Mouse (Mus musculus): ENCODE results near the gene Olfr424. TPM values are rescaled to one million over a fixed set of nuclear protein-coding genes. Genes with fewer than 3 reads are reported as not detected.

The Olfr424 gene
- not detected for total RNA-seq (2023)

DNA sequence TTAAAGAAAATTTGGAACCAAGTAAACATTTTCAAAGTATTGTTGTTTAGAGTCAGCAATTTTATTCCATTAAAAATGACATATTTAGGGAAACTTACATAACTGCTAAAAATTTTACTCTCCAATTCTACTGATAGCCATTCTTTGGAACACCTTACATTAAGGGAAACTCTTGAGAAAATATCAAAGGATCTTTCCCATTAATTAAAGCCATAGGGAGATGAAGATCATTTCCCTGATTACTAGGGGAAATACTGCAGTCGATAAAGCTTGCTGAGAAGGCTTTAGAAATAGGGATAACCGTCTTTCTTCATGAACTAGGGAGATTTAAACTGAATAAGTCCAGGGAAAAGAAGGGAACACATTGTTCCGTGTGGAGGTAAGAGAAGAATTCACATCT is at the start of gene Olfr424:
Olfr424 (plus strand) TSS at position 301 of the 400 bp plus-strand sequence.

DNA sequence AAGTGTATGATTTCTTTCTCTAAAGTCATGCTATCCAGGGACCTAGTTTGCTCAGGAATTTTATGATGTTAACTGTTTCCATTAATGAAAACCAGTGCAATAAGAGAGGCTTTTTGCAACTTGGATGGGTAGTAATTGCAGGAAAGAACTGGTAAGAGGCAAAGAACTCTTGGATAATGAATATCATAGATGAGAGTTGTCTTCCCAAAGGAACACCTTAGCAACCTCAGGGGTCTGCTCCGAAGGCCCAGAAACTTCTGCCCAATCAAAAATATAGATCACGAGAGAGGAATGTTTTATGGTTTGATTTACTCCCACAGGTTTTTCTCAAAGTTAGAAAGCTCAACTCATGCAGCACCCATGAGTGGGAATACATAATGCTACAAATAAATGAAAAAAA is 47.3 kb upstream of the Olfr424 start, which contains the start of gene Olfr429:
Olfr429 (plus strand) TSS at position 301 of the 400 bp plus-strand sequence.

DNA sequence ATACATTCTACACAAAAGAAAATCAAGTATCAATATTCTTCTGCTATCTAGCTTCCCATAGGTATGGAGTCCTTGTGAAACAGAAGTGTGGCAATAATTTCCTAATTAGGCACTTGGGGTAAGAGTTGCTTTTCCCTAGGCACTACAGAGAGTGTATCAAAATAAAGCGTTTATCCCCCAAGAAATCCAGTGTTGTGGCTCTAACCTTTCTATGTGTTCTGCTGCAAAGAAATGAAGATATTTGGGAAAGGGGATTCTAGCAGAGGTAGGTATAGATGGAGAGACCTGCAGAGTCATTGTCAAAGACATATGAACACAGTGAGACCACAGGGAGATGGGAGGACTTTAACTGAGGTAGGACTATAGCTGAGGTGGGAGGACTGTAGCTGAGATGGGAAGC is 34.7 kb upstream of the Olfr424 start, which contains the start of gene Olfr427:
Olfr427 (plus strand) TSS at position 301 of the 400 bp plus-strand sequence.

DNA sequence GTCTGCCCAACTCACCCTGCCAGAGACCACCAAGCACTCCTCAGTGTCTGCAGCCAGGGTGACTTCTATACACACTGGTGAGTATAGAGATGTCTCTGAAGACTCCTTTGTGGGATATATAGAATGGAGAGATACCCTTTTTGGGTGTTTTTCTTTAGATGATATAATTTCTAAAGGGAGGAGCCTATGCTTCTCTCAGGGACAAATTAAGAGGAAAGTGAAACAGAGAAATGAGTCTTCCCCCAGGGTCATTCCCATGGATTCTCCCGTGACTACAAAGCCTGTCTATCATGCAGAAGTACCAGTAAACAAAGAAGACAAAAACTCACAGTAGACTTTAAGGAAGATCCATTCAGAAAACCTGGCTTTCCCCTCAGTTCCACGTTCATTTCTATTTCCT is 10.3 kb upstream of the Olfr424 start, which contains the start of gene Olfr231:
Olfr231 (minus strand) TSS at position 101 of the 400 bp plus-strand sequence.

DNA sequence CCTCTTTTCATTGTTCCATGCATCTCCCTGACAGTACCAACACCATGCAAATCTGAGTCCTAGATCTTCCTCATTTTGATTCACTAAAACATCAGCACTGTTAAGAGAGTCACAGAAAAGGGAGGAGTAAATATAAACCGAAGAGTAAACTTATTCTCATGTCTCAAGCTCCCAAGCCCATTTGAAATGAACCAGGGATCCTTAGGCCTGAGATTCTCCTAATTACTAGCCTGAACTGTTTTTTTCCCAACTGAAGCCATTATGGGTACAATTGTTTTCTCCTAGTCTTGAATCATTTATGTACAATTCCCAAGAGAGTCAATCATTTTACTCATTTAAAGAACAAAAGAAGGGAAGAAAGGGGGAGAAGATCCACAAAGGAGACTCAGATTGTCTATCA is 24.0 kb downstream of the Olfr424 start, which contains the start of gene Olfr420:
Olfr420 (plus strand) TSS at position 301 of the 400 bp plus-strand sequence.

DNA sequence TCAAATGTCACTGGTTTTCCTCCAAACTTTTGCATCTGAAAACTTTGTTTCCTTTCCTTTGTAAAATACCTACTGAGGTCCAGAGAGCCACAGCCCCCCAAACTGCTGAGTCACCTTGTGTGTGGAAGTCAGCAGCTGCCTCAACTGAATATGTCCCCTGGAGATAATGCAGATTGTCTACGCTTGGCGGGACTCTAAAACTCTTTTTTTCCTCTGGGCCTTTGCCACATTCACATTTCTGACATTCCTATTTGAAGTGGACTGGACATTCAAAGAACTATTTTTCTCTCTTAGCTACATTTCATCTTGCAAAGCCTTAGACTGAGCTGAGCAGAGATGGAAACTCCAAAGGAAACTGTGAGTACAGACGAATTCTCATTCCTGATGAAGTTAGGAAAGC is 41.3 kb downstream of the Olfr424 start, which contains the start of gene Spta1:
Spta1 (plus strand) TSS at position 172 of the 400 bp plus-strand sequence.

Other genes with a start within 250 kb of the Olfr424 start
- gene Ifi211, start 218.5 kb upstream of the Olfr424 start, total RNA-seq (2023): 10 to 100 TPM; 16.9 to 21.0 TPM
- gene Mndal, start 189.0 kb upstream of the Olfr424 start, total RNA-seq (2023): 10 to 100 TPM; 46.7 to 63.9 TPM
- gene Ifi203, start 188.8 kb upstream of the Olfr424 start, total RNA-seq (2023): 10 to 100 TPM; 27.7 to 44.0 TPM
- gene Ifi202b, start 148.8 kb upstream of the Olfr424 start, total RNA-seq (2023): not detected
- gene Ifi205, start 99.7 kb upstream of the Olfr424 start, total RNA-seq (2023): 1 to 10 TPM; 5.3 to 5.8 TPM
- gene Olfr433, start 90.8 kb upstream of the Olfr424 start, total RNA-seq (2023): not detected
- gene Olfr432, start 82.3 kb upstream of the Olfr424 start, total RNA-seq (2023): not detected
- gene Olfr430, start 64.9 kb upstream of the Olfr424 start, total RNA-seq (2023): not detected
- not detected for gene Olfr429, start 47.2 kb upstream of the Olfr424 start, total RNA-seq (2023)
- gene Olfr427, start 34.6 kb upstream of the Olfr424 start, total RNA-seq (2023): not detected
- not detected for gene Olfr231, start 10.4 kb upstream of the Olfr424 start, total RNA-seq (2023)
- not detected for gene Olfr420, start 24.1 kb downstream of the Olfr424 start, total RNA-seq (2023)
- 10 to 100 TPM in 1 of 2 experiments, 1 to 10 TPM in 1; 3.8 to 12.3 TPM for gene Spta1, start 41.3 kb downstream of the Olfr424 start, total RNA-seq (2023)
- gene Olfr419, start 120.5 kb downstream of the Olfr424 start, total RNA-seq (2023): not detected
- not detected for gene Mptx1, start 199.0 kb downstream of the Olfr424 start, total RNA-seq (2023)
- gene Olfr417, start 233.6 kb downstream of the Olfr424 start, total RNA-seq (2023): not detected